Mouse (Mus musculus): ENCODE measurements at regions not wholly inside any gene's neighbourhood (a gene's known extent, or its start where the extent isn't known, plus 50 kb on each side); places are given as distances from the start of the nearest gene placed in this dataset.

GRCm38 (mm10) chr16:74597735-74598340 is 186.2 kb upstream of the Robo2 start:
- H3K4me1 ChIP-seq (replicated peaks): no peaks in the 10 kb centered on the region
- no peaks in the 10 kb centered on the region for H3K27me3 ChIP-seq
- H3K4me2 ChIP-seq: no peak overlapping the region
- H3K9me3 ChIP-seq (replicated peaks): no peaks in the 10 kb centered on the region
- no peak overlapping the region for H3K9ac ChIP-seq
- no peak for ATAC-seq (replicated peaks; ENCODE audit: insufficient number of reproducible peaks, insufficient read depth, low FRiP score, low read depth)
- no peak overlapping the region for H3K4me3 ChIP-seq
- WGBS: 53% methylated on average over 4 of the region's 4 CpGs
- no peak overlapping the region for H3K27ac ChIP-seq
- no peaks in the 10 kb centered on the region for H3K36me3 ChIP-seq

GRCm38 (mm10) chr16:74591896-74592295 is 180.3 kb upstream of the Robo2 start:
- Histone ChIP-seq H3K36me3 (no peaks in the 10 kb centered on the region), H3K4me3 (no peak overlapping the region), H3K27me3 (no peaks in the 10 kb centered on the region), H3K27ac (no peak overlapping the region), H3K9ac (no peak overlapping the region), H3K4me2 (no peak overlapping the region), H3K9me3 (replicated peaks) (no peaks in the 10 kb centered on the region), H3K4me1 (replicated peaks) (no peaks in the 10 kb centered on the region)
- ATAC-seq (replicated peaks; ENCODE audit: insufficient number of reproducible peaks, insufficient read depth, low FRiP score, low read depth): no peak
- 86% methylated on average over 4 of the region's 4 CpGs for WGBS

- no peaks in the 10 kb centered on the region for H3K4me1 ChIP-seq (replicated peaks)
- H3K36me3 ChIP-seq: no peaks in the 10 kb centered on the region
- H3K27me3 ChIP-seq: no peaks in the 10 kb centered on the region
- H3K4me3 ChIP-seq: no peak overlapping the region
- no peaks in the 10 kb centered on the region for H3K9me3 ChIP-seq (replicated peaks)
- 85% methylated on average over 4 of the region's 4 CpGs for WGBS
- no peak overlapping the region for H3K9ac ChIP-seq
- no peak for ATAC-seq (replicated peaks; ENCODE audit: insufficient number of reproducible peaks, insufficient read depth, low FRiP score, low read depth)
- no peak overlapping the region for H3K27ac ChIP-seq
- H3K4me2 ChIP-seq: no peak overlapping the region
These were observed 171.2 kb upstream of the Robo2 start for GRCm38 (mm10) chr16:74582645-74583423.

- no peaks in the 10 kb centered on the region for H3K27me3 ChIP-seq
- no peak for ATAC-seq (replicated peaks; ENCODE audit: insufficient number of reproducible peaks, insufficient read depth, low FRiP score, low read depth)
- H3K9ac ChIP-seq: no peak overlapping the region
- no peak overlapping the region for H3K4me3 ChIP-seq
- 84% methylated on average over 5 of the region's 5 CpGs for WGBS
- H3K4me2 ChIP-seq: no peak overlapping the region
- H3K4me1 ChIP-seq (replicated peaks): no peaks in the 10 kb centered on the region
- H3K27ac ChIP-seq: no peak overlapping the region
- H3K9me3 ChIP-seq (replicated peaks): no peaks in the 10 kb centered on the region
- H3K36me3 ChIP-seq: no peaks in the 10 kb centered on the region
These were observed 136.7 kb upstream of the Robo2 start for GRCm38 (mm10) chr16:74548374-74548773.

- H3K27ac ChIP-seq: no peak overlapping the region
- WGBS: 46% methylated on average over 2 of the region's 2 CpGs
- no peak for ATAC-seq (replicated peaks; ENCODE audit: insufficient number of reproducible peaks, insufficient read depth, low FRiP score, low read depth)
These were observed 118.9 kb upstream of the Robo2 start for GRCm38 (mm10) chr16:74530531-74530930.

GRCm38 (mm10) chr16:74528245-74528644 is 116.6 kb upstream of the Robo2 start:
- 35% methylated on average over 3 of the region's 3 CpGs for WGBS
- Histone ChIP-seq H3K4me1 (replicated peaks) (no peaks in the 10 kb centered on the region), H3K9me3 (replicated peaks) (no peaks in the 10 kb centered on the region), H3K9ac (no peak overlapping the region), H3K27me3 (no peaks in the 10 kb centered on the region), H3K4me2 (no peak overlapping the region), H3K4me3 (no peak overlapping the region), H3K27ac (no peak overlapping the region), H3K36me3 (no peaks in the 10 kb centered on the region)
- ATAC-seq (replicated peaks; ENCODE audit: insufficient number of reproducible peaks, insufficient read depth, low FRiP score, low read depth): no peak

More at GRCm38 (mm10) chr16:74530531-74530930, 118.9 kb upstream of the Robo2 start:
- Histone ChIP-seq H3K9me3 (replicated peaks) (no peaks in the 10 kb centered on the region), H3K9ac (no peak overlapping the region), H3K4me1 (replicated peaks) (no peaks in the 10 kb centered on the region), H3K27me3 (no peaks in the 10 kb centered on the region), H3K4me2 (no peak overlapping the region), H3K4me3 (no peak overlapping the region), H3K36me3 (no peaks in the 10 kb centered on the region)

GRCm38 (mm10) chr16:74526521-74526920 is 114.9 kb upstream of the Robo2 start:
- no peak for ATAC-seq (replicated peaks; ENCODE audit: insufficient number of reproducible peaks, insufficient read depth, low FRiP score, low read depth)
- Histone ChIP-seq H3K4me3 (no peak overlapping the region), H3K27ac (no peak overlapping the region), H3K9ac (no peak overlapping the region), H3K9me3 (replicated peaks) (no peaks in the 10 kb centered on the region), H3K4me2 (no peak overlapping the region), H3K4me1 (replicated peaks) (no peaks in the 10 kb centered on the region), H3K27me3 (no peaks in the 10 kb centered on the region), H3K36me3 (no peaks in the 10 kb centered on the region)
- 52% methylated on average over 1 of the region's 1 CpGs for WGBS

- Histone ChIP-seq H3K4me2 (no peak overlapping the region), H3K4me1 (replicated peaks) (no peaks in the 10 kb centered on the region), H3K27ac (no peak overlapping the region), H3K4me3 (no peak overlapping the region), H3K27me3 (no peaks in the 10 kb centered on the region), H3K9ac (no peak overlapping the region), H3K36me3 (no peaks in the 10 kb centered on the region), H3K9me3 (replicated peaks) (no peaks in the 10 kb centered on the region)
- ATAC-seq (replicated peaks; ENCODE audit: insufficient number of reproducible peaks, insufficient read depth, low FRiP score, low read depth): no peak
- 67% methylated on average over 4 of the region's 4 CpGs for whole genome bisulfite sequencing
These were observed 108.9 kb upstream of the Robo2 start for GRCm38 (mm10) chr16:74520501-74520900.

- Histone ChIP-seq H3K27me3 (no peaks in the 10 kb centered on the region), H3K4me3 (no peak overlapping the region), H3K9ac (no peak overlapping the region), H3K4me2 (no peak overlapping the region), H3K36me3 (no peaks in the 10 kb centered on the region), H3K4me1 (replicated peaks) (peaks cover 4% of the 10 kb centered on the region), H3K27ac (no peak overlapping the region), H3K9me3 (replicated peaks) (no peaks in the 10 kb centered on the region)
- no peak for ATAC-seq (replicated peaks; ENCODE audit: insufficient number of reproducible peaks, insufficient read depth, low FRiP score, low read depth)
- WGBS: 88% methylated on average over 1 of the region's 1 CpGs
These were observed 106.3 kb upstream of the Robo2 start for GRCm38 (mm10) chr16:74517888-74518287.

GRCm38 (mm10) chr16:74517374-74517773 is 105.7 kb upstream of the Robo2 start:
- 72% methylated on average over 4 of the region's 4 CpGs for WGBS
- H3K9ac ChIP-seq: no peak overlapping the region
- no peaks in the 10 kb centered on the region for H3K9me3 ChIP-seq (replicated peaks)
- no peak for ATAC-seq (replicated peaks; ENCODE audit: insufficient number of reproducible peaks, insufficient read depth, low FRiP score, low read depth)
- no peaks in the 10 kb centered on the region for H3K27me3 ChIP-seq
- H3K27ac ChIP-seq: no peak overlapping the region
- H3K4me3 ChIP-seq: no peak overlapping the region
- H3K36me3 ChIP-seq: no peaks in the 10 kb centered on the region
- no peak overlapping the region for H3K4me2 ChIP-seq
- H3K4me1 ChIP-seq (replicated peaks): peaks cover 4% of the 10 kb centered on the region

GRCm38 (mm10) chr16:74514481-74514880 is 102.9 kb upstream of the Robo2 start:
- Histone ChIP-seq H3K9me3 (replicated peaks) (no peaks in the 10 kb centered on the region), H3K36me3 (no peaks in the 10 kb centered on the region), H3K4me2 (no peak overlapping the region), H3K27ac (no peak overlapping the region), H3K9ac (no peak overlapping the region), H3K27me3 (no peaks in the 10 kb centered on the region), H3K4me1 (replicated peaks) (peaks cover 4% of the 10 kb centered on the region), H3K4me3 (no peak overlapping the region)
- WGBS: 41% methylated on average over 4 of the region's 4 CpGs
- ATAC-seq (replicated peaks; ENCODE audit: insufficient number of reproducible peaks, insufficient read depth, low FRiP score, low read depth): no peak

GRCm38 (mm10) chr16:74510383-74510782 is 98.8 kb upstream of the Robo2 start:
- H3K4me1 ChIP-seq (replicated peaks): peaks cover 4% of the 10 kb centered on the region
- H3K9ac ChIP-seq: no peak overlapping the region
- H3K9me3 ChIP-seq (replicated peaks): no peaks in the 10 kb centered on the region
- ATAC-seq (replicated peaks; ENCODE audit: insufficient number of reproducible peaks, insufficient read depth, low FRiP score, low read depth): no peak
- H3K27ac ChIP-seq: no peak overlapping the region
- H3K4me2 ChIP-seq: no peak overlapping the region
- no peaks in the 10 kb centered on the region for H3K27me3 ChIP-seq
- WGBS: 73% methylated on average over 1 of the region's 1 CpGs
- no peaks in the 10 kb centered on the region for H3K36me3 ChIP-seq
- H3K4me3 ChIP-seq: no peak overlapping the region
